Mouse (Mus musculus) bone marrow, adult 2 months (tissue): ENCODE results near the gene Cys1.

Experiments
- CTCF ChIP-seq: fragments of 200-500 bp; IDR thresholded peaks from 2 replicates; pipeline ENCODE4 v1.5.1; 2011; ENCODE audit warnings: low read length, control low read depth; ENCODE audit not compliant: control insufficient read depth, insufficient read depth
- POLR2A ChIP-seq: fragments of 200-500 bp; IDR thresholded peaks from 2 replicates; pipeline ENCODE4 v1.6.1; 2011; ENCODE audit warnings: low read depth, mild to moderate bottlenecking, control low read depth, low read length, borderline replicate concordance; ENCODE audit not compliant: control insufficient read depth

DNA sequence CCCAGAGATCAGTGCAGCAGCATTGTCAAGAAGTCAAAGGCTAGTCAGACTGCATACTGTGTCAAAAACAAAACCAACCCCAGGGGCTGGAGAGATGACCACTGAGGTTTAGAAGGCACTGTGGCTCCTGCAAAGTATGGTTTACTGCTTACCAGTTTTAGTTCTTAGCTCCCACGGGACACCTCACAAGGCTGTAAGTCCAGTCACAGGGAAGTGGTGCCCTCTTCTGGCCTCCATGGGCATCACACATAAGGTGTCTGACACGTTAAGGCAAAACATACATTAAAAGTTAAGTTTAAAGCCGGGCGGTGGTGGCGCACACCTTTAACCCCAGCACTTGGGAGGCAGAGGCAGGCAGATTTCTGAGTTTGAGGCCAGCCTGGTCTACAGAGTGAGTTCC lies 29.1 kb upstream of the Cys1 start:
- peak; percentile 75 for TF ChIP-seq CTCF
- TF ChIP-seq POLR2A: no peak
